Mouse (Mus musculus) limb, embryonic 13.5 days (tissue): Measurements from ENCODE around the gene Hist1h3b. TPM values are rescaled to one million over a fixed set of nuclear protein-coding genes. Genes with fewer than 3 reads are reported as not detected.
A peak's percentile ranks its signal among the peaks of the same experiment; 100 is the strongest.
"Not testable (repeated sequence)": the region's sequence is repeated elsewhere in the genome, so short reads cannot be mapped to it uniquely, and the experiment has no call there.

Source experiments
- ATAC-seq: fragments of 200-750 bp; cut with Nextera tagmentation; 2 replicates; pipeline ENCODE4 v1.8.0; 2017; ENCODE audit warnings: low read depth, moderate number of reproducible peaks, moderate TSS enrichment; ENCODE audit not compliant: low FRiP score
- H3K27ac ChIP-seq: fragments of 300-500 bp; sonication (generic); 2 replicates; pipeline ENCODE4 v1.5.1; 2015; ENCODE audit warnings: inconsistent platforms, mild to moderate bottlenecking, moderate library complexity
- H3K27me3 ChIP-seq: fragments of 300-500 bp; sonication (generic); 2 replicates; pipeline ENCODE4 v1.6.1; 2015; ENCODE audit warnings: mild to moderate bottlenecking, inconsistent platforms
- H3K36me3 ChIP-seq: fragments of 300-500 bp; sonication (generic); 2 replicates; pipeline ENCODE4 v1.6.1; 2015; ENCODE audit warnings: inconsistent platforms, mild to moderate bottlenecking, moderate library complexity
- H3K4me1 ChIP-seq: fragments of 300-500 bp; sonication (generic); 2 replicates; pipeline ENCODE4 v1.6.1; 2015; ENCODE audit warnings: inconsistent platforms
- H3K4me2 ChIP-seq: fragments of 300-500 bp; sonication (generic); replicated peaks from 2 replicates; pipeline ENCODE4 v1.6.1; 2015; ENCODE audit warnings: inconsistent platforms, mild to moderate bottlenecking, moderate library complexity
- H3K4me3 ChIP-seq: fragments of 300-500 bp; sonication (generic); 2 replicates; pipeline ENCODE4 v1.5.1; 2015; ENCODE audit warnings: moderate library complexity, mild to moderate bottlenecking, inconsistent platforms
- H3K9ac ChIP-seq: fragments of 300-500 bp; sonication (generic); 2 replicates; pipeline ENCODE4 v1.6.1; 2015; ENCODE audit warnings: mild to moderate bottlenecking, inconsistent platforms
- H3K9me3 ChIP-seq: fragments of 300-500 bp; sonication (generic); 2 replicates; pipeline ENCODE4 v1.6.1; 2016; ENCODE audit warnings: inconsistent platforms
- WGBS: fragments of 180-500 bp; shearing (Covaris S2); methylation state at CpG from one replicate; pipeline ENCODE4 v1.1.7; 2015; 5-methylcytosine and 5-hydroxymethylcytosine counted together
- polyA plus RNA-seq: library from polyadenylated mRNA; unstranded; fragments of >200 nt; fragmentation: Nextera tagmentation; extraction: Ambion mirVana; gene quantifications from 2 replicates; pipeline ENCODE4 v1.2.1, GENCODE M21; 2015

Hist1h3b gene
- polyA plus RNA-seq, 1 experiment from 2014 or later: 14.7 TPM

- 93% methylated on average over 5 of the region's 5 CpGs for WGBS
These were observed 2.4 kb upstream of the Hist1h3b start for GRCm38 (mm10) chr13:23749563-23750121.

GRCm38 (mm10) chr13:23750839-23751477 is 1.1 kb upstream of the Hist1h3b start, which contains the start of gene Hist1h2ab:
Hist1h2ab (plus strand) TSS chr13:23751126.
- H3K36me3 ChIP-seq, H3K9me3 ChIP-seq, H3K27me3 ChIP-seq: not testable (repeated sequence)
- Histone ChIP-seq H3K4me1 (peaks cover 29% of the 10 kb centered on the region), H3K27ac (peak within 1 kb of the TSS; percentile 96), H3K9ac (peak within 1 kb of the TSS; percentile 69), H3K4me2 (peak within 1 kb of the TSS; percentile 65), H3K4me3 (peak within 1 kb of the TSS; percentile 48)
- peak; percentile 54 for ATAC-seq
- under 1% methylated on average over 32 of the region's 47 CpGs for WGBS

More at GRCm38 (mm10) chr13:23749563-23750121, 2.4 kb upstream of the Hist1h3b start:
- H3K4me3 ChIP-seq: no peak overlapping the region
- H3K4me2 ChIP-seq: no peak overlapping the region
- no peaks in the 10 kb centered on the region for H3K27me3 ChIP-seq
- H3K9ac ChIP-seq: no peak overlapping the region
- ATAC-seq: no peak
- H3K9me3 ChIP-seq: no peaks in the 10 kb centered on the region
- H3K27ac ChIP-seq: peak overlapping the region; percentile 84
- H3K36me3 ChIP-seq: no peaks in the 10 kb centered on the region
- peaks cover 30% of the 10 kb centered on the region for H3K4me1 ChIP-seq

DNA sequence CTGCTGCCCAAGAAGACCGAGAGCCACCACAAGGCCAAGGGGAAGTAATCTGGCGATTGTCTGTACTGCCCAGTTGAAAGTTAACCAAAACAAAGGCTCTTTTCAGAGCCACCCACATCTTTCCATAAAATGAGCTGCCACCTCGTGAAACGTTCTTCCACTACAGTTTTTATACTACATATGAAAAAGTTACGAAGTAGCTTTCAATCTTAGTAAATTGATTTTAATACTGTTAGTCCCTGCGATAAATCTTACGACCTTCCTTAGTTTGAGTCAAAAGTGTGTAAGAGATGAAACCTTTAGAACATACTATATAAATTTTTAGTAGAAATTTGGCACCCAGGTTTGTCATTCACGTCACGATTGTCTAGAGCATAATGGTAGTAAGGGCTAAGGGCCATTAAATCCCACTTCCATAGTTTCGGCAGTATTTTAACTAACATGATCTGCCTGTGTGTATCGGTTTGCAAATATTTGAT is 550 bp upstream of the Hist1h3b start:
- under 1% methylated on average over 11 of the region's 11 CpGs for WGBS
- Histone ChIP-seq H3K27ac (peak overlapping the region; percentile 96), H3K36me3 (no peaks in the 10 kb centered on the region), H3K4me2 (peak overlapping the region; percentile 65), H3K9me3 (no peaks in the 10 kb centered on the region), H3K27me3 (no peaks in the 10 kb centered on the region), H3K9ac (peak overlapping the region; percentile 69), H3K4me3 (peak overlapping the region; percentile 48), H3K4me1 (peaks cover 29% of the 10 kb centered on the region)
- no peak for ATAC-seq

DNA sequence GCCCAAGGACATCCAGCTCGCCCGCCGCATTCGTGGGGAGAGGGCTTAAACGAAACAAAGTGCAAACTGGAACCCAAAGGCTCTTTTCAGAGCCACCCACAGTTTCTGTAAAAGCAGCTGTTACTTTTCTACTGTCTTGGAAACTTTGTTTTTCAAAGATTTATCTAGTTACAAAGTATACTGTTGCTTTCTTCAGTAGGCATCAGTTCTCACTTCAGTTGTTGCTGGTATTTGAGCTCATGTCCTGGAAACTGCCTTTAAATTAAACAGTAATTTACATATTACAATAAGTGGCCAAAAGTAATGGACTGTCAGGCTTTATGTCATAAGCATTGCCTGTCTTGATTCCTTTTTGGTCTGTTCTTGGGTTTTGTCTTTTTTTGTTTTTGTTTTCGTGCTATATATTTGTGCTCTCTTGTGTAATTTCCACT is 690 bp downstream of the Hist1h3b start:
- H3K4me3 ChIP-seq: peak overlapping the region; percentile 42
- H3K4me2 ChIP-seq: peak overlapping the region; percentile 65
- no peaks in the 10 kb centered on the region for H3K36me3 ChIP-seq
- H3K9ac ChIP-seq: peak overlapping the region; percentile 65
- H3K9me3 ChIP-seq: no peaks in the 10 kb centered on the region
- ATAC-seq: no peak
- H3K4me1 ChIP-seq: peaks cover 27% of the 10 kb centered on the region
- H3K27me3 ChIP-seq: no peaks in the 10 kb centered on the region
- WGBS: 4% methylated on average over 6 of the region's 6 CpGs
- peak overlapping the region; percentile 76 for H3K27ac ChIP-seq

- Histone ChIP-seq H3K27ac (peak overlapping the region; percentile 76; the same call in 1 of the 2 replicates), H3K36me3 (no peaks in the 10 kb centered on the region), H3K9me3 (no peaks in the 10 kb centered on the region), H3K4me1 (peaks cover 23% of the 10 kb centered on the region), H3K4me2 (peak overlapping the region; percentile 65), H3K9ac (peak overlapping the region; percentile 65; the same call in 1 of the 2 replicates), H3K27me3 (no peaks in the 10 kb centered on the region), H3K4me3 (0 out of 2 replicates have a peak overlapping the region, but pooled peaks have one; percentile 12)
- ATAC-seq: no peak
- WGBS: 56% methylated on average over 4 of the region's 4 CpGs
These were observed 1.4 kb downstream of the Hist1h3b start for GRCm38 (mm10) chr13:23753314-23754078.

GRCm38 (mm10) chr13:23755000-23755399 is 2.9 kb downstream of the Hist1h3b start:
- Histone ChIP-seq H3K9ac (no peak overlapping the region), H3K36me3 (no peaks in the 10 kb centered on the region), H3K27me3 (no peaks in the 10 kb centered on the region), H3K9me3 (no peaks in the 10 kb centered on the region), H3K27ac (no peak overlapping the region), H3K4me3 (no peak overlapping the region), H3K4me1 (peaks cover 23% of the 10 kb centered on the region), H3K4me2 (no peak overlapping the region)
- ATAC-seq: no peak

- Histone ChIP-seq H3K4me1 (peaks cover 29% of the 10 kb centered on the region), H3K4me2 (peak within 1 kb of the TSS; percentile 82), H3K27me3 (no peaks in the 10 kb centered on the region), H3K27ac (peak within 1 kb of the TSS; percentile 94), H3K9ac (peak within 1 kb of the TSS; percentile 69), H3K9me3 (no peaks in the 10 kb centered on the region), H3K36me3 (no peaks in the 10 kb centered on the region), H3K4me3 (peak within 1 kb of the TSS; percentile 46)
- WGBS: 0% methylated on average over 17 of the region's 22 CpGs
- ATAC-seq: peak; percentile 77
These were observed 4.7 kb downstream of the Hist1h3b start, which contains the start of gene Hist1h4b for GRCm38 (mm10) chr13:23756790-23757189. Hist1h4b (plus strand) TSS chr13:23757013.

GRCm38 (mm10) chr13:23757211-23757773 is 5.2 kb downstream of the Hist1h3b start:
- H3K4me1 ChIP-seq: peaks cover 29% of the 10 kb centered on the region
- H3K4me3 ChIP-seq: peak overlapping the region; percentile 46
- peak; percentile 16 for ATAC-seq
- WGBS: under 1% methylated on average over 18 of the region's 23 CpGs
- peak overlapping the region; percentile 94 for H3K27ac ChIP-seq
- peak overlapping the region; percentile 82 for H3K4me2 ChIP-seq
- peak overlapping the region; percentile 69 for H3K9ac ChIP-seq
- no peaks in the 10 kb centered on the region for H3K27me3 ChIP-seq
- no peaks in the 10 kb centered on the region for H3K9me3 ChIP-seq
- no peaks in the 10 kb centered on the region for H3K36me3 ChIP-seq

GRCm38 (mm10) chr13:23757921-23758320 is 5.9 kb downstream of the Hist1h3b start:
- peaks cover 26% of the 10 kb centered on the region for H3K4me1 ChIP-seq
- H3K36me3 ChIP-seq: no peaks in the 10 kb centered on the region
- no peak for ATAC-seq
- H3K27ac ChIP-seq: peak overlapping the region; percentile 29; the same call in 1 of the 2 replicates
- H3K9ac ChIP-seq: no peak overlapping the region
- peak overlapping the region; percentile 41 for H3K4me2 ChIP-seq
- no peaks in the 10 kb centered on the region for H3K9me3 ChIP-seq
- H3K4me3 ChIP-seq: no peak overlapping the region
- 46% methylated on average over 3 of the region's 3 CpGs for WGBS
- H3K27me3 ChIP-seq: no peaks in the 10 kb centered on the region

DNA sequence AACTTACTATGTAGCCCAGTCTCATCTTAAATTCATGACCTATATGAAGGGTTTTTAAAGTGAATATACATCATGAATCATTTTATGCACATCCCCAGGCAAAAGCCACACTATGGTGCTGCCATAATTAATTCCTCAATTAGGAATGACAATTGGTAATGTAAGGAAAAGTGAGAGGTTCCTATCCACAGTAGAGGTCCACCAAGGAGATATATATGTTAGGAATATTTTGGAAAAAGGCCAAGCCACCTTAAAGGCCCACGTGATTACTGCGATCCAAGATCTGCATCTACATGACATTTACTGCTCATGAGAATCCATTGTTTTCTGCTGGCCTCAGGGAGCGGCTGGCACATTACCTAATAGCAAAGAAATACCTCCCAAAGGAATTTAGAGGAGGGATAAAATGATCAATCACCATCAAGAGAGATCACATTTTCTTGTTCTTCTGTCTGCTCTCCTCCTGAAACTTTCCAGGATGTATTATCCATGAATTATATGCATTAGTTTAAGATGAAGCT is 7.2 kb downstream of the Hist1h3b start:
- peaks cover 22% of the 10 kb centered on the region for H3K4me1 ChIP-seq
- no peak overlapping the region for H3K4me3 ChIP-seq
- no peak overlapping the region for H3K9ac ChIP-seq
- no peak overlapping the region for H3K27ac ChIP-seq
- no peak overlapping the region; the same call in 1 of the 2 replicates for H3K4me2 ChIP-seq
- no peaks in the 10 kb centered on the region for H3K9me3 ChIP-seq
- H3K36me3 ChIP-seq: no peaks in the 10 kb centered on the region
- ATAC-seq: no peak
- WGBS: 76% methylated on average over 3 of the region's 3 CpGs
- no peaks in the 10 kb centered on the region for H3K27me3 ChIP-seq

GRCm38 (mm10) chr13:23759916-23760239 is 7.8 kb downstream of the Hist1h3b start:
- WGBS: 57% methylated on average over 1 of the region's 1 CpGs
- Histone ChIP-seq H3K4me1 (peaks cover 26% of the 10 kb centered on the region), H3K4me3 (peak overlapping the region; percentile 59), H3K9me3 (no peaks in the 10 kb centered on the region), H3K9ac (peak overlapping the region; percentile 68; the same call in 1 of the 2 replicates), H3K27ac (peak overlapping the region; percentile 90; the same call in 1 of the 2 replicates), H3K27me3 (no peaks in the 10 kb centered on the region), H3K4me2 (peak overlapping the region; percentile 92), H3K36me3 (no peaks in the 10 kb centered on the region)
- no peak for ATAC-seq
